Mouse (Mus musculus): ENCODE data around the gene Olfml2a. TPM values are rescaled to one million over a fixed set of nuclear protein-coding genes. Genes with fewer than 3 reads are reported as not detected.

The Olfml2a gene
- polyA plus RNA-seq, 1 experiment from 2014 or later = 18.7 TPM

DNA sequence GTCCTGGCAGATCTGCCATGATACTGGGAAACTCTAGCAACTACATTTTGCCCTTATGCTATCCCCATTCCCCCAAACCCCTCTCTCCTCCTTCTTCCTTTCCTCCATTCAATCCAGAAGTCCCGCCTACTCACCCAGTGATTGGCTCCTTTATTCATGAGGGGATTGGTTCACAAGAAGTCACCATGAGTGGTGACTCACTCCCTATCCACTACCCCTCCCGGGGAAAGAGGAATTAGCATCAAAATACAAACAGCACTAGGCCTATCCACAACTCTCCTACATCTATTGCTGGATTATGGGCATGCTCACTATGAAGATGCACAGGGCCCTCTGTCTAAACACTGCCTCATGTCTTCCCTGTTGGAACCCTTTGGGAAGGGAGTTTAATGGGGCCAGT is 12.2 kb downstream of the Olfml2a start:
- Histone ChIP-seq H3K9me3 (ENCODE audit: control insufficient read depth, low read length) (no peaks in the 10 kb centered on the region), H3K27me3 (replicated peaks; ENCODE audit: control insufficient read depth, insufficient read depth, low read length) (no peaks in the 10 kb centered on the region), H3K4me1 (ENCODE audit: control insufficient read depth, insufficient read depth, low read length) (no peaks in the 10 kb centered on the region), H3K4me3 (ENCODE audit: low read depth, low read length) (no peak overlapping the region), H3K27ac (replicated peaks; ENCODE audit: low read depth, low read length) (no peak overlapping the region), H3K36me3 (ENCODE audit: control insufficient read depth, insufficient read depth, low read length) (no peaks in the 10 kb centered on the region), H3K9ac (ENCODE audit: low read depth, low read length) (no peak overlapping the region), H3K4me2 (ENCODE audit: low read depth, low read length) (no peak overlapping the region)
- WGBS = 68% methylated on average over 2 of the region's 2 CpGs
- DNase-seq (ENCODE audit: low spot score) (no peak), ATAC-seq (ENCODE audit: low read depth) (no peak)

- H3K36me3 ChIP-seq (ENCODE audit: control insufficient read depth, insufficient read depth, low read length) = no peaks in the 10 kb centered on the region
- DNase-seq (ENCODE audit: low spot score) (no peak), ATAC-seq (ENCODE audit: low read depth) (no peak; the same call in 1 of the 2 replicates)
- H3K9ac ChIP-seq (ENCODE audit: low read depth, low read length) = no peak overlapping the region
- H3K4me1 ChIP-seq (ENCODE audit: control insufficient read depth, insufficient read depth, low read length) = no peaks in the 10 kb centered on the region
- WGBS = 50% methylated on average over 3 of the region's 3 CpGs
- H3K27ac ChIP-seq (replicated peaks; ENCODE audit: low read depth, low read length) = no peak overlapping the region
- no peak overlapping the region for H3K4me3 ChIP-seq (ENCODE audit: low read depth, low read length)
- no peaks in the 10 kb centered on the region for H3K27me3 ChIP-seq (replicated peaks; ENCODE audit: control insufficient read depth, insufficient read depth, low read length)
- H3K9me3 ChIP-seq (ENCODE audit: control insufficient read depth, low read length) = no peaks in the 10 kb centered on the region
- no peak overlapping the region for H3K4me2 ChIP-seq (ENCODE audit: low read depth, low read length)
Observed at GRCm38 (mm10) chr2:38944460-38945161, 12.8 kb downstream of the Olfml2a start.

- H3K9ac ChIP-seq (ENCODE audit: low read depth, low read length) = no peak overlapping the region
- H3K27ac ChIP-seq (replicated peaks; ENCODE audit: low read depth, low read length) = 0 out of 2 replicates have a peak overlapping the region, but pooled peaks have one; percentile 28
- 62% methylated on average over 6 of the region's 7 CpGs for WGBS
- no peak overlapping the region for H3K4me2 ChIP-seq (ENCODE audit: low read depth, low read length)
- no peak for DNase-seq (ENCODE audit: low spot score)
- no peaks in the 10 kb centered on the region for H3K36me3 ChIP-seq (ENCODE audit: control insufficient read depth, insufficient read depth, low read length)
- no peaks in the 10 kb centered on the region for H3K4me1 ChIP-seq (ENCODE audit: control insufficient read depth, insufficient read depth, low read length)
- no peak for ATAC-seq (ENCODE audit: low read depth)
- H3K9me3 ChIP-seq (ENCODE audit: control insufficient read depth, low read length) = no peaks in the 10 kb centered on the region
- no peaks in the 10 kb centered on the region for H3K27me3 ChIP-seq (replicated peaks; ENCODE audit: control insufficient read depth, insufficient read depth, low read length)
- no peak overlapping the region for H3K4me3 ChIP-seq (ENCODE audit: low read depth, low read length)
Observed at GRCm38 (mm10) chr2:38947566-38947965, 15.8 kb downstream of the Olfml2a start.

GRCm38 (mm10) chr2:38950281-38950719 is 18.5 kb downstream of the Olfml2a start:
- H3K9ac ChIP-seq (ENCODE audit: low read depth, low read length) = no peak overlapping the region
- ATAC-seq (ENCODE audit: low read depth) = peak; percentile 50; the same call in 1 of the 2 replicates
- peak; percentile 75 for DNase-seq (ENCODE audit: low spot score)
- H3K27ac ChIP-seq (replicated peaks; ENCODE audit: low read depth, low read length) = no peak overlapping the region
- WGBS = 67% methylated on average over 7 of the region's 7 CpGs
- H3K36me3 ChIP-seq (ENCODE audit: control insufficient read depth, insufficient read depth, low read length) = no peaks in the 10 kb centered on the region
- no peaks in the 10 kb centered on the region for H3K9me3 ChIP-seq (ENCODE audit: control insufficient read depth, low read length)
- H3K4me3 ChIP-seq (ENCODE audit: low read depth, low read length) = no peak overlapping the region
- H3K27me3 ChIP-seq (replicated peaks; ENCODE audit: control insufficient read depth, insufficient read depth, low read length) = no peaks in the 10 kb centered on the region
- no peak overlapping the region for H3K4me2 ChIP-seq (ENCODE audit: low read depth, low read length)
- no peaks in the 10 kb centered on the region for H3K4me1 ChIP-seq (ENCODE audit: control insufficient read depth, insufficient read depth, low read length)

DNA sequence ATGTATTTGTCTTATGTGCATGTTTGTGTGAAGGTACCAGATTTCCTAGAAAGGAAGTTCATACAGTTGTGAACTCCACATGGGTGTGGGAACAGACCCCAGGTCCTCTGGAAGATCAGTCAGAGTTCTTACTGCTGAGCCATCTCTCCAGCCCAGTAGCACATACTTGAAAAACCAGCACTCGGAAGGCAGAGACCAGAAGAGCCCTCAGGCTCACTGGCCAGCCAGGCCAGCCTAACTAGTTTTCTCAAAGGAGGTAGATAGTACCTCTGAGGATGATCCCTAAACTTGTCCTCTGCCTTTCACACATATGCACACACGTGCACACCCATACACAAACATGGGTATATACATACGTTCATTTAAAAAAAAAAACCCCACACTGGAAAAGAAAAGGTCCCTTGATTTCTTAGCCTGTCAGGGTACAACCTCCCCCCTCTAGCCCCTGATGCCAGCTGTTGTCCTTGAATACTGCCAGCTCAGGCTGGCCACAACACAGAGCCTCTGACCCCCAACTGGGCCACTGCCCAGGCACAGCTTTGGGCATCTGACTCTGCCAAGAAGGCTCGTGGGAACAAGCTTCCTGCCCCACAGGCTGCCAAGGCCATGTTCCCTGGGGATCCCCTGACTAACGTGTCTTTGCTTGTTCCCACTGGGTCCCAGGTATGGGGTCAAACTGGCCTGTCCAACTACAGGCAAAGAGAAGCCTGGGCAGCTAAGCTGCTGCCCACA is 21.5 kb downstream of the Olfml2a start:
- no peak overlapping the region for H3K27ac ChIP-seq (replicated peaks; ENCODE audit: low read depth, low read length)
- 61% methylated on average over 5 of the region's 5 CpGs for WGBS
- no peak overlapping the region for H3K9ac ChIP-seq (ENCODE audit: low read depth, low read length)
- DNase-seq (ENCODE audit: low spot score) (no peak), ATAC-seq (ENCODE audit: low read depth) (no peak)
- H3K27me3 ChIP-seq (replicated peaks; ENCODE audit: control insufficient read depth, insufficient read depth, low read length) = no peaks in the 10 kb centered on the region
- H3K9me3 ChIP-seq (ENCODE audit: control insufficient read depth, low read length) = no peaks in the 10 kb centered on the region
- H3K36me3 ChIP-seq (ENCODE audit: control insufficient read depth, insufficient read depth, low read length) = no peaks in the 10 kb centered on the region
- no peak overlapping the region for H3K4me3 ChIP-seq (ENCODE audit: low read depth, low read length)
- H3K4me1 ChIP-seq (ENCODE audit: control insufficient read depth, insufficient read depth, low read length) = no peaks in the 10 kb centered on the region
- no peak overlapping the region for H3K4me2 ChIP-seq (ENCODE audit: low read depth, low read length)

- H3K4me1 ChIP-seq (ENCODE audit: control insufficient read depth, insufficient read depth, low read length) = no peaks in the 10 kb centered on the region
- DNase-seq (ENCODE audit: low spot score) (no peak), ATAC-seq (ENCODE audit: low read depth) (no peak)
- H3K9me3 ChIP-seq (ENCODE audit: control insufficient read depth, low read length) = no peaks in the 10 kb centered on the region
- H3K4me3 ChIP-seq (ENCODE audit: low read depth, low read length) = no peak overlapping the region
- H3K9ac ChIP-seq (ENCODE audit: low read depth, low read length) = no peak overlapping the region
- H3K27ac ChIP-seq (replicated peaks; ENCODE audit: low read depth, low read length) = no peak overlapping the region
- no peak overlapping the region for H3K4me2 ChIP-seq (ENCODE audit: low read depth, low read length)
- H3K36me3 ChIP-seq (ENCODE audit: control insufficient read depth, insufficient read depth, low read length) = no peaks in the 10 kb centered on the region
- 54% methylated on average over 2 of the region's 2 CpGs for WGBS
- H3K27me3 ChIP-seq (replicated peaks; ENCODE audit: control insufficient read depth, insufficient read depth, low read length) = no peaks in the 10 kb centered on the region
Observed at GRCm38 (mm10) chr2:38956062-38956461, 24.3 kb downstream of the Olfml2a start.

DNA sequence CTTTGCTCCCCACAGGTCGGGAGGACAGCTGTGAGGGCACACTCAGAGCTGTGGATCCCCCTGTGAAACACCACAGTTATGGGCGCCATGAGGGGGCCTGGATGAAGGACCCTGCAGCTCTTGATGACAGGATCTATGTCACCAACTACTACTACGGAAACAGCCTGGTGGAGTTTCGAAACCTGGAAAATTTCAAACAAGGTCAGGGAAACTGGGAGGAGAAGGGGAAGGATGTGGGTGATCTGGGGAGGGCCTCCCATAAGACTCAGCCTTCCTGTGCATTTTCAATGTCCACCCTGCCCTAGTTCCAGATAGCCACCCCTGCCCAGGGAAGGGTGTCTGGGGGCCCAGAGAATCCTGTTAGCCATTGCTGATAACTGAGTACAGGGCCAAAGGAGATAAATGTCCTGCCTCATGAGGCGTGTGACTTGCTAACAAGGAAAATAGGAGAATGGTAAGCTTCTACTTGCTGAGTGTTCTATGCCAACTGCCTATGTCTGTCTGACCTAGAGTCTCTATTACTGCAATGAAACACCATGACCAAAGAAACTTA is 26.0 kb downstream of the Olfml2a start:
- H3K27ac ChIP-seq (replicated peaks; ENCODE audit: low read depth, low read length) = no peak overlapping the region
- no peaks in the 10 kb centered on the region for H3K27me3 ChIP-seq (replicated peaks; ENCODE audit: control insufficient read depth, insufficient read depth, low read length)
- no peak overlapping the region for H3K4me2 ChIP-seq (ENCODE audit: low read depth, low read length)
- DNase-seq (ENCODE audit: low spot score) (no peak), ATAC-seq (ENCODE audit: low read depth) (no peak)
- H3K36me3 ChIP-seq (ENCODE audit: control insufficient read depth, insufficient read depth, low read length) = no peaks in the 10 kb centered on the region
- H3K4me3 ChIP-seq (ENCODE audit: low read depth, low read length) = no peak overlapping the region
- no peaks in the 10 kb centered on the region for H3K4me1 ChIP-seq (ENCODE audit: control insufficient read depth, insufficient read depth, low read length)
- no peak overlapping the region for H3K9ac ChIP-seq (ENCODE audit: low read depth, low read length)
- H3K9me3 ChIP-seq (ENCODE audit: control insufficient read depth, low read length) = no peaks in the 10 kb centered on the region
- WGBS = 89% methylated on average over 5 of the region's 5 CpGs

DNA sequence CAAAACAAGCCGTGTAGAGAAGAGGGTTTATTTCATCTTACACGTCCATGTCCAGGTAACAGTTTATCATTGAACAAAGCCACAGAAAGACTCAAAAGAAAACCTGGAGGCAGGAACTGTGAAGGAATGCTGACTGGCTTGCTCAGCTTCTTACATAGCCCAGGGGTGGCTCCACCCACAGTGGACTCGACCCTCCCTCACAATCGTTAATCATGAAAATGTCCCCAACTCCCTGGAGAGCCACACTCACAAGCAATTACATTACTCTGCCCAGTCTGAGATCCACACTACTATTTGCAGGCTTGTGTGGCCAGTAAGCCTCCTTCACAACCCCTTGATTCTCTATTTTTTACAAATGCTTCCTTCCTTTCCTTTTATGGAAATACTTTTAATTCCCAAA is 32.4 kb downstream of the Olfml2a start:
- peak; percentile 46 for DNase-seq (ENCODE audit: low spot score)

More for the DNA sequence above, 32.4 kb downstream of the Olfml2a start:
- WGBS = 20% methylated on average over 4 of the region's 4 CpGs
- H3K4me2 ChIP-seq (ENCODE audit: low read depth, low read length) = no peak overlapping the region
- H3K4me1 ChIP-seq (ENCODE audit: control insufficient read depth, insufficient read depth, low read length) = no peaks in the 10 kb centered on the region
- H3K9me3 ChIP-seq (ENCODE audit: control insufficient read depth, low read length) = 0 out of 2 replicates have a peak, but pooled peaks cover 1% of the 10 kb centered on the region
- no peak overlapping the region for H3K9ac ChIP-seq (ENCODE audit: low read depth, low read length)
- H3K27me3 ChIP-seq (replicated peaks; ENCODE audit: control insufficient read depth, insufficient read depth, low read length) = no peaks in the 10 kb centered on the region
- no peak overlapping the region for H3K27ac ChIP-seq (replicated peaks; ENCODE audit: low read depth, low read length)
- no peak overlapping the region for H3K4me3 ChIP-seq (ENCODE audit: low read depth, low read length)
- H3K36me3 ChIP-seq (ENCODE audit: control insufficient read depth, insufficient read depth, low read length) = no peaks in the 10 kb centered on the region
- ATAC-seq (ENCODE audit: low read depth) = peak; percentile 41; the same call in 1 of the 2 replicates
